Mouse (Mus musculus): Measurements from ENCODE around the gene Slc31a2. TPM values are rescaled to one million over a fixed set of nuclear protein-coding genes. Genes with fewer than 3 reads are reported as not detected.

Slc31a2 gene
- 10 to 100 TPM; 26.6 to 30.2 TPM for total RNA-seq (2023)

DNA sequence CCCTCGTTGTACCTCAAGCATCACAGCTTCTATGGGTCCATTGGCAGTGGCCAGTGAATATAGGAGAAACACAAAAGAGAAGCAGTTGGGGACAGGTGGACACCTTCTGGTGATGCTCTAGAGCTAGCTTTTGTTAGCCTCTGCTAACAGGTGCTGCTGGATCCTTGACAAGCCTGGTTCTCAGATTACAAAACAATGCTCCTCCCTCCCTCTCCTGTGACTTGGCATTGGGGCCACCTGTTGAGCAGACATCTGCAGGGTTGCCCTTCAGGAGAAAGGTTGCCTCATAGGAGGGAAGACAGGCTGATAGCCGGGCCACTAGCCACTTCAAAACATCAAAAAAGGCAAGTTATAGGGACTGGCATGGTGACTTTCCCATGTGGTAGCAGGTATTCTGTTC lies at the start of gene Slc31a2:
Gene Slc31a2 (plus strand): TSS at position 287 of the 400 bp plus-strand sequence.

DNA sequence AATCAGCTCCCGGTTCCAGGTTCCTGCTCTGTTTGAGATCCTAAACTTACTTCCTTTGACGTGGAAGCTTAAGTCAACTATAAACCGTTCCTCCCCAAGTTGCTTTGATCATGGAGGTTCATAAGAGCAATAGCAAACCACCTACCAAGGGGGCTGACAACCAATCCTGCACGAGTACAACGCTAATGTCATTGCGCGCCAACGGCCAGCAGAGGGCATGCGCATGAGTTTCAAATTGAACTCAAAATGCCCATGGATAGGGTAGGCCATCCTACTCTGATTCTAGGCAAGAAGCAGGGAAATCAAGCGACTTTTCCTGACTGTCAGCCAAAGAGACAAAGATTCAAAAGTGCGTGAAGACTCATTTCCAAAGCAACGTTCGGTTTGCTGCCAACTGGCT lies 31.6 kb upstream of the Slc31a2 start, which contains the start of gene Zfp37:
Gene Zfp37 (minus strand): TSS at position 279 of the 400 bp plus-strand sequence.

Other genes with a start within 250 kb of the Slc31a2 start
- not detected for gene Mup20, start 208.4 kb upstream of the Slc31a2 start, total RNA-seq (2023)
- not detected for gene Mup3, start 175.2 kb upstream of the Slc31a2 start, total RNA-seq (2023)
- gene Mup21, start 111.7 kb upstream of the Slc31a2 start, total RNA-seq (2023): not detected
- gene Zfp37, start 31.5 kb upstream of the Slc31a2 start, total RNA-seq (2023): under 1 TPM; 0.27 to 0.47 TPM
- gene Fkbp15, start 98.0 kb downstream of the Slc31a2 start, total RNA-seq (2023): 100 to 1,000 TPM; 121 to 123 TPM
- 10 to 100 TPM; 18.6 to 19.1 TPM for gene Slc31a1, start 98.2 kb downstream of the Slc31a2 start, total RNA-seq (2023)
- gene Cdc26, start 146.1 kb downstream of the Slc31a2 start, total RNA-seq (2023): 10 to 100 TPM; 38.6 to 45.0 TPM
- gene Prpf4, start 146.2 kb downstream of the Slc31a2 start, total RNA-seq (2023): 10 to 100 TPM in 1 of 2 experiments, 1 to 10 TPM in 1; 9.7 to 11.4 TPM
- not detected for gene Rnf183, start 172.7 kb downstream of the Slc31a2 start, total RNA-seq (2023)
- not detected for gene Wdr31, start 208.3 kb downstream of the Slc31a2 start, total RNA-seq (2023)
- not detected for gene Bspry, start 217.5 kb downstream of the Slc31a2 start, total RNA-seq (2023)
- under 1 TPM in 1 of 2 experiments, not detected in 1; 0.55 TPM for gene Hdhd3, start 240.9 kb downstream of the Slc31a2 start, total RNA-seq (2023)

Measured in monocyte, adult 59 days (primary cell).